Mouse (Mus musculus) forebrain, postnatal 0 days (tissue): ENCODE measurements at regions not wholly inside any gene's neighbourhood (a gene's known extent, or its start where the extent isn't known, plus 50 kb on each side); places are given as distances from the start of the nearest gene placed in this dataset.

Source experiments
- ATAC-seq: fragments of 200-750 bp; cut with Nextera tagmentation; 2 replicates; pipeline ENCODE4 v1.8.0; 2017; ENCODE audit warnings: mild to moderate bottlenecking, moderate library complexity
- DNase-seq: peaks from one replicate; pipeline ENCODE4 v3.0.0-alpha.2; 2015
- H3K27ac ChIP-seq: fragments of 300-500 bp; sonication (generic); 2 replicates; pipeline ENCODE4 v1.5.1; 2014; ENCODE audit warnings: low read depth, mild to moderate bottlenecking, antibody characterized with exemption, low read length, moderate library complexity, mixed read lengths
- H3K27me3 ChIP-seq: fragments of 300-500 bp; sonication (generic); 2 replicates; pipeline ENCODE4 v1.6.1; 2014; ENCODE audit warnings: mild to moderate bottlenecking, low read length, mixed read lengths; ENCODE audit not compliant: insufficient read depth
- H3K36me3 ChIP-seq: fragments of 300-500 bp; sonication (generic); 2 replicates; pipeline ENCODE4 v1.6.1; 2014; ENCODE audit warnings: mild to moderate bottlenecking, moderate library complexity; ENCODE audit not compliant: insufficient read depth
- H3K4me1 ChIP-seq: fragments of 300-500 bp; sonication (generic); 2 replicates; pipeline ENCODE4 v1.6.1; 2014; ENCODE audit warnings: antibody characterized with exemption; ENCODE audit not compliant: insufficient read depth
- H3K4me2 ChIP-seq: fragments of 300-500 bp; sonication (generic); 2 replicates; pipeline ENCODE4 v1.6.1; 2014; ENCODE audit warnings: low read depth, mild to moderate bottlenecking, moderate library complexity
- H3K4me3 ChIP-seq: fragments of 300-500 bp; sonication (generic); 2 replicates; pipeline ENCODE4 v1.5.1; 2014; ENCODE audit warnings: low read depth, low read length, mixed read lengths
- H3K9ac ChIP-seq: fragments of 300-500 bp; sonication (generic); 2 replicates; pipeline ENCODE4 v1.6.1; 2014; ENCODE audit warnings: mild to moderate bottlenecking
- H3K9me3 ChIP-seq: fragments of 300-500 bp; sonication (generic); 2 replicates; pipeline ENCODE4 v1.6.1; 2016; ENCODE audit warnings: low read length
- CTCF ChIP-seq: sonication (generic); IDR thresholded peaks from 2 replicates; pipeline ENCODE4 v1.5.1; 2016; ENCODE audit warnings: antibody characterized with exemption, control low read depth, low read depth
- WGBS: fragments of 180-500 bp; shearing (Covaris S2); extraction: QIAGEN DNeasy Blood & Tissue Kit; methylation state at CpG from one replicate; pipeline ENCODE4 v1.1.7; 2014; 5-methylcytosine and 5-hydroxymethylcytosine counted together

DNA sequence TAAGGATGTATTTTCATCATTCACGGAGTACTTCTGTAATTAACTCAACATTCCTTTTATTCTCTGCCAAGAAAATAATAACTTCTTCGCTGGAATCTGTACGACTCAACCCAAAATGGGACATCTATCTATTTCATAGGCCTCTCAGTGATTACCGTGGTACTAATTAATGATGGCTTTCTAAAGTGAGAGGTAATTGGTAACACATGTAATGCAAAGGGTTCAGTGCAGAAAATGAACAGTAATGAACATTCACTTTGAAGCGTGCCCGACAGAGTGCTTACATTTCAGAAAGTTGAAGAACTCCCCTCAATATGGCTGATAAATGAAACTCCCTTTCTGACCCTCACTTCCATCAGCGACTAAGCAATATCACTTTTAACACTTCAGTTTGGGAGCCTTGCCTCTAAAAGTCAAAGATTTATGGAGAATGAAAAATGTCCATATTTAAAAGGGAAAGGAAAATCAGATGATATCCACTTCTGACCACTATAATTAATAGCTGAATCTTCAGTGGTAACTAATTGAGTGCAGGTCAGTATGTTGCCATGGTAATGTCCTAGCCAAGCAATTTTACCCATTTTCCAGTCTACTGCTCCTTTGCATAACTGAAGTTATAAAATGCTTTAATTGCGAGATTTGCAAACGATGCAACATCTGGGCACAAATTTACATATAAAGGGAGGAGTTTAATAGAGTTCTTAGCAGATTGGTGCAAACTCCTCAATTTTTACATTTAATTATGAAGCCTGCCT lies 373.9 kb upstream of the Robo2 start:
- DNase-seq (no peak), ATAC-seq (no peak)
- H3K36me3 ChIP-seq = no peaks in the 10 kb centered on the region
- H3K9ac ChIP-seq = no peak overlapping the region
- no peak overlapping the region for H3K4me2 ChIP-seq
- H3K27me3 ChIP-seq = no peaks in the 10 kb centered on the region
- no peak overlapping the region for H3K27ac ChIP-seq
- H3K4me1 ChIP-seq = no peaks in the 10 kb centered on the region
- no peak for TF ChIP-seq CTCF
- 33% methylated on average over 9 of the region's 9 CpGs for WGBS
- H3K9me3 ChIP-seq = no peaks in the 10 kb centered on the region
- no peak overlapping the region for H3K4me3 ChIP-seq

DNA sequence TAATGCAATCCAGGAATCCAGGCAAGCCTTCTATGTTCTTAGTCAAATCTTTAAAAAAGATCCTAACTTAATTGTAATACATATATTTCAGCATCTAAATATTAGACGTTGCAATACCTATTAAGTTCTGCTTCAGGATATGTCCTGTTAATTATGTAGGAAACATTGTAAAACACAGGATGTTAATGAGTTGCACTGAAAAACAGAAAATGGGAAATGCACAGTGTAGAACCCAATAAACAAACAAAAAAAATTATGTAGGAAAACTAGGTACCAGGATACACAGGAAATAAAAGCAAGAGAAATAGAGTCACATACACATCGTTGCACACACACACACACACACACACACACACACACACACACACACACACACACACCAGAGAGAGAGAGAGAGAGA lies 368.8 kb upstream of the Robo2 start:
- H3K4me1 ChIP-seq = no peaks in the 10 kb centered on the region
- no peak for DNase-seq
- H3K9ac ChIP-seq = no peak overlapping the region
- TF ChIP-seq CTCF = no peak
- H3K4me3 ChIP-seq = no peak overlapping the region
- WGBS = 88% methylated on average over 2 of the region's 2 CpGs
- H3K27ac ChIP-seq = no peak overlapping the region
- no peak overlapping the region for H3K4me2 ChIP-seq
- H3K9me3 ChIP-seq = no peaks in the 10 kb centered on the region
- ATAC-seq = no peak
- no peaks in the 10 kb centered on the region for H3K36me3 ChIP-seq
- H3K27me3 ChIP-seq = no peaks in the 10 kb centered on the region

DNA sequence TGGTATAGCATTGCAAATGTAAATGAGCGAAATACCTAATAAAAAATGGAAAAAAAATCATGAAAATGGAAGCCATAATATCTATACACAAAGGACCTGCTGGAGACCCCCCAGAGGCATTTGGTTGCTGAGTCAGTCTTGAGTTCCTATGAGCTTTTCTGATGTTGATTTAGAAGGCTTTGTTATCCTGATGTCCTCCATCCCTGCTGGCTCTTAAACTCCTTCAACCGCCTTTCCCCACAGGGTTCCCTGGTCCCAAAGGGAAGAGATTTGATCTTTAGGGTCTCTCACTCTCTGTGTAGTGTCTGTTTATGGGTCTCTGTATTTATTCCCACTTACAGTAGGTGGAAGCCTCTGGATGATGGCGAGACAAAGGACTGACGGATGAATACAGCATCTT lies 356.6 kb upstream of the Robo2 start:
- Histone ChIP-seq H3K27ac (no peak overlapping the region), H3K9me3 (no peaks in the 10 kb centered on the region), H3K27me3 (no peaks in the 10 kb centered on the region), H3K36me3 (no peaks in the 10 kb centered on the region), H3K4me3 (no peak overlapping the region), H3K4me1 (no peaks in the 10 kb centered on the region), H3K9ac (no peak overlapping the region), H3K4me2 (no peak overlapping the region)
- 90% methylated on average over 4 of the region's 4 CpGs for WGBS
- TF ChIP-seq CTCF = no peak
- DNase-seq (no peak), ATAC-seq (no peak)

DNA sequence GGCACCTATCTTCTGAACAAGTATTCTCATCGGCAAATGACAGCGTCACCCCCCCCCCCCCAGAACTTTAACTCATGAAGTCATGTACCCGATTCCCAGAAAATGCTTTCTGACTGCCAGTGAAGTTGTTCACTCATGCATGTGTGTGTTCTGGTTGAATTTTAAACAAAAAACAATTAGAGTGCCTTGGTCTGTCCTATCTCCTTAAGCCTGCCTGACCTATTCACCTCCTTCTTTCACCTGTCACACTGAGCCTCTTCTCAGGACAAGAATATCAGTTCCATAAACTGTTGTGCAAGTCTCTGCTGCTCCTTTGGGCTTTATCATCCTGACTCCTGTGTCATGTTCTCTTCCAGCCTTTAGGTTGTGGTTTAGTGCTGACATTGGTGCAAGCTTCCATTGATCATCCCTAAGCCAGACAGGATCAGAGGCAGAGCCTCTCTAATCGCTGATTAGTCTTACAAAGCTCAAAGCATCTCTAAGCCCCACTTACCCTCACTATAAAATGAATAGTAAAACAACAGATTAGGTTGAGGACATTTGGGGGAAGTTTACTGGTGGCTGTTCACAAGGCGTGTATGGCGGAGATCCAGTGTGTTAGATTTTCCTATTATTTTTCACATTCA lies 345.2 kb upstream of the Robo2 start:
- H3K27me3 ChIP-seq = no peaks in the 10 kb centered on the region
- no peaks in the 10 kb centered on the region for H3K9me3 ChIP-seq
- no peak overlapping the region for H3K27ac ChIP-seq
- 47% methylated on average over 6 of the region's 6 CpGs for WGBS
- H3K4me3 ChIP-seq = no peak overlapping the region
- no peak overlapping the region for H3K9ac ChIP-seq
- TF ChIP-seq CTCF = no peak
- ATAC-seq (no peak), DNase-seq (no peak)
- no peaks in the 10 kb centered on the region for H3K36me3 ChIP-seq
- H3K4me1 ChIP-seq = no peaks in the 10 kb centered on the region
- no peak overlapping the region for H3K4me2 ChIP-seq

DNA sequence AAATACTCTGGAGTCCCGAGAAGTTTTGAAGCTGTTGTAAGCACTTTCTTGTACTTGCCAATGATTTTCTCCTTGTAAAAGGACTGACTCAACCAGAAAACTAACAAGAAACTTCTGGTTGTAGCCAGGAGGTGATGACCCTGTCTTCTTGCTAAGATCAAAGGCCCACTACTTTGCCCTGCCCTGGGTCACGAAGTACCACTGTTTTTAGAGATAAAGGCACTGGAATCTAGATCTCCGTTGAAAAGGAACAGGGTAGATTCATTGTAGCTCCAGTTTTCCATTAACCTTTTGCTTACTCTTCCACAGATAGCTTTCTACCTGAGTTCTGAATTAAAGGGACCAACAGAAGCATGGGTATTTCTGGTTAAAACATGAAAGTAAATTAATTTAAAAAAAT lies 339.3 kb upstream of the Robo2 start:
- ATAC-seq = no peak
- Histone ChIP-seq H3K9ac (no peak overlapping the region), H3K4me3 (no peak overlapping the region)

DNA sequence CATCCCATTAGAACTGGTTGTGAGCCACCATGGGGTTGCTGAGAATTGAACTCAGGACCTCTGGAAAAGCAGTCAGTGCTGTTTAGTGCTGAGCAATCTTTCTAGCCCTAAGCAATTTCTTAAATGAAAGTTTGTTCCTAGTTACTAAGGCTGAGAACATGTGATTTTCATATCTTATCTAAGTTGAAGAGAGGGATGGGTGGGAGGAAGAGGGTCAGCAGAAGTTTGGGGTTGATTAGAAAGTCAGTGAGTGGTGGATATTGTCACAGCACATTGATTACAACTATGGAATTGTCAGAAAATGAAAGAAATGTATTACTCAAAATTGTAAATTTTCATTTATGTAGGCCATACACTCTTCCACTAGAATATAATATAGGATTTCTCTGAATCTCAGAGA lies 337.4 kb upstream of the Robo2 start:
- Histone ChIP-seq H3K9ac (no peak overlapping the region), H3K9me3 (no peaks in the 10 kb centered on the region), H3K27me3 (no peaks in the 10 kb centered on the region), H3K4me1 (no peaks in the 10 kb centered on the region), H3K4me2 (no peak overlapping the region), H3K27ac (no peak overlapping the region), H3K4me3 (no peak overlapping the region), H3K36me3 (no peaks in the 10 kb centered on the region)
- DNase-seq (no peak), ATAC-seq (no peak)
- no peak for TF ChIP-seq CTCF

More for the DNA sequence above, 339.3 kb upstream of the Robo2 start:
- no peaks in the 10 kb centered on the region for H3K9me3 ChIP-seq
- no peaks in the 10 kb centered on the region for H3K27me3 ChIP-seq
- DNase-seq = no peak
- no peak for TF ChIP-seq CTCF
- no peaks in the 10 kb centered on the region for H3K4me1 ChIP-seq
- WGBS = 47% methylated on average over 3 of the region's 3 CpGs
- no peak overlapping the region for H3K4me2 ChIP-seq
- no peak overlapping the region for H3K27ac ChIP-seq
- H3K36me3 ChIP-seq = no peaks in the 10 kb centered on the region

DNA sequence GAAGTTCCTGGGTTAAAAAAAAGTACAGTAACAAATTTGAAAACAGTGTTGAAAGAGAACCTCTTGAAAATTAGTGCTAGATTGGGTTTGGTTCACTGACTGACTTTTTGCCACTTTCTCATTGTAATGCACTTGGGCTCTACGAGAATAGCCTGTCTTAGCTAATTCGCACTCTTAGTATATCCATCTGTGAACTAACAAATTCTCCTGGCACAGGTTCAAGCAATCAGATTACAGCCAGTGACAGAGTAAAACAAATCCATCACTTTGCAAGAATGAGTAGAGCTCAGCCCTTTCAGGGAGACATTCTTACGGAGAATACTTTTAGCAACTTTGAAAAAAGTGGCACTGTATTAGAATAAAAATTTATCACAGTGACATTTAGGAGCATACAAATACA lies 331.9 kb upstream of the Robo2 start:
- 27% methylated on average over 3 of the region's 3 CpGs for WGBS
- Histone ChIP-seq H3K36me3 (no peaks in the 10 kb centered on the region), H3K27ac (no peak overlapping the region), H3K4me3 (no peak overlapping the region), H3K9ac (no peak overlapping the region), H3K4me2 (no peak overlapping the region), H3K4me1 (no peaks in the 10 kb centered on the region), H3K9me3 (no peaks in the 10 kb centered on the region), H3K27me3 (no peaks in the 10 kb centered on the region)
- no peak for TF ChIP-seq CTCF
- ATAC-seq (no peak), DNase-seq (peak; percentile 39)
